Mouse (Mus musculus) thymus, postnatal 4 days (tissue): Measurements from ENCODE around the gene Gm7138.
A peak's percentile ranks its signal among the peaks of the same experiment; 100 is the strongest.
"Not testable (repeated sequence)": the region's sequence is repeated elsewhere in the genome, so short reads cannot be mapped to it uniquely, and the experiment has no call there.

Experiments
- DNase-seq: peaks from one replicate; pipeline ENCODE4 v3.0.0; 2021

The Gm7138 gene

DNA sequence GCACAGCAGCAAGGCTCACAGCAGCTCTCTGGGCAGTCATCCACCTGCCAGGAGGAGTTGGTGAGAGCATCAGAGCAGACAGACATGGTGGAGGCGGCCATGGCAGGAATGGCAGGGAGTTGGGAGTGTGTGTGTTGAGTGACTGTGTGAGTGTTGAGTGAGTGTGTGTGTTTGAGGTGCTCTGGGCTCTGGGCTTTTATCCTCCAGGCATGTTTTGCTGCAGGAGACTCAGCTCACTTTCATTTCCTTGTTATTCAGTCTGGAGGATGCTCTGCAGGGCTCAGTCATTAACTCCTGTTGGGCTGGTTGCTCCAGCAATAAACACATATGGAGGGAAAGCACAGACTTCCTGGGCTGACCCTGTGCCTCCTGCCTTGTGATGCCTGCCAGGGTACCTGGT, at the start of gene Gm7138:
TSS of gene Gm7138 (minus strand) at position 101 of the 400 bp plus-strand sequence.
- DNase-seq = not testable (repeated sequence)

DNA sequence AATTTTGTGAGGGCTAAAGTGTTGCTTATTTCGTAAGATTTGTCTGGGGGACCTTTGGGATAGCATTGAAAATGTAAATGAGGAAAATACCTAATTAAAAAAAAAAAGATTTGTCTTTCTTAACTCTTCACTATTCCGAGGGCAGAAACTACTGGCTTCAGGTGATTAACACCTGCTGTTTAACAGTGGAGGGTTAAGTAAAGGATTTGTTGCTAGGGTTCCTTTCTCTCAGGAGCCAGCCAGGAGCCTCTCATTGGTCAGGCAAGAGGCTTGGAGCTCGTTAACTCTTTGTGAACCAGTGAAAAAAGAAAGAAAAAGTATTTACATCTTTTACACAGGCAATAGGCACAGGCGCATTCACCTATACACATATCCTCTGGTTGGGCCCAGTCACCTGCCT, 42.5 kb upstream of the Gm7138 start:
- DNase-seq = no peak

DNA sequence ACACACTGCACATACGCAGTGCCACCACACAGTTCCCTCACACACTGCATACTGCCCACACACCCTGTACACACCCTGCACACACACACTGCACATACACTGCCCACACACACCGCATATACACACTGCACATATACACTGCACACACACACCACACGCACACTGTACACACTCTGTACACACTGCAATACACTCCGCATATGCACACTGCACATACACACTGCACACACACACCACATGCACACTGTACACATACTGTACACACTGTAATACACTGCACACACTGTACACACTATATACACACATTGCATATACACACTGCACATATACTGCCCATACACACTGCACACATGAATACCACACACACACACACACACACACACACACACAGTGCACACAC, 41.8 kb upstream of the Gm7138 start:
- DNase-seq = no peak

DNA sequence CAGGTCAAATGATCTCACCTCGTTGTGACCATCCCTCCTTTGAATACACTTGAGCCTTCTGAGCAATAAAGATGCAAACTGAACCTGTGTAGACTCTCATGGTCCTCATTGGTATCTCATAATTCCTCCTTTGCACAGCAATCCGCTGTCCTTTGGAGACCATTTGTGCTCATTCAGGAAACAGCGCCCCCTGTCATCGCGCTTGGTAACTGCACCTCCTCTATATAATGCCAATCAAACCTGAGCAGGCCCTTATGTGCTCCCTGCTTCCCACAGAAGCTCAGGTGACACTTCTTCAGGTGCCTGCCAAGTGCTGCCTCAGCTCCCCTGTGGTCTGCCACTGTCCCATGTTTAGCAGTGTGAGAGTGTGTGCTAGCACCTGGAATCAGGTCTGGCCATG, 38.8 kb upstream of the Gm7138 start:
- DNase-seq = peak; percentile 74

DNA sequence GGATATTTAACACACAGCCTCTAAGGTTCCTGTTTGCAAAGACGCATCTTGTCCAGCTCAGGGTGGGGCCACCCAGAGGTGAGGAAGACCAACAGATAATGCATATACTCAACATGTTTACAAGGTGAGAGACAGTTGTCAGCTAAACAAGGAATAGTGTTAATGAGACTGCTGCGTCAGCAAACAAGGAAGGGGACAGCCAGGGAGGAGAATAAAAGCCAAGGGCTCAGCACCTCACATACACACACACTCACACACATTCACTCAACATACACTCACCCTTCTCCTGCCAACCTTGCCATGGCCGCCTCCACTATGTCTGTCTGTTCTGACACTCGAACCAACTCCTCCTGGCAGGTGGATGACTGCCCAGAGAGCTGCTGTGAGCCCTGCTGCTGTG, 37.6 kb upstream of the Gm7138 start, which contains the start of gene Gm2696:
TSS of gene Gm2696 (plus strand) at position 301 of the 400 bp plus-strand sequence.
- DNase-seq = no peak

DNA sequence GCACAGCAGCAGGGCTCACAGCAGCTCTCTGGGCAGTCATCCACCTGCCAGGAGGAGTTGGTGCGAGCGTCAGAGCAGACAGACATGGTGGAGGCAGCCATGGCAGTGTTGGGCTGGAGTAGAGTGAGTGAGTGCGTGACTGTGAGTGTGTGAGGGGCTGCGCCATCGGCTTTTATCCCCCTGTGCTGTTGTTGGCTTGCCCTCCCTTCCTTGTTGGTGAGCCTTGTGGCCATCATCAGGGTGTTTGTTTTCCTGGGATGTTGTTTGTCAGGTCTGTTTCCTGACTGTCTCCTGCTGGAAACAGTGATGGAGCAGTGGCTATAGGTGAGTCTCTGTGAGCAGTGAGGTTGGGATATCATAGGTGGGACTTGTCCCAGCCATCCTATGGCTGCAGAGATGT, 35.0 kb upstream of the Gm7138 start, which contains the start of gene Gm9507:
TSS of gene Gm9507 (minus strand) at position 101 of the 400 bp plus-strand sequence.
- DNase-seq = no peak

DNA sequence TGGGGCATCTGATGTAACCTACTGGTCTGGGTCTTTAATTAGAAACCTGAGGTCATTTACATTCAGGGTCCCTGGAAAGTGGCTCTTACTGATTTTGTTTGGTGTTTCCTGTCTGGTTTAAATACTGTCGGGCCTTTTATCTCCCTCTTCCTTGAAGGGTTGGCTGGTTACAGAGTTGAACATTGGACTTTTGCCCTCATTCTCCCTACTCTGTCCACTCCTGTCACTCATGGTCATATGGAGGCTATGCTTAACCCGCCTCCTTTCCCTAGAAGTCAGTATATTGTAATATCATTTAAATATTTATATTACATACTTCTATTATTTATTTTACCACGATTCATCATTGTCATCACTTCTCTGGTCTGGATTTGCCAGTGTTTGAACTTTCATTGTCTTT, 27.4 kb upstream of the Gm7138 start:
- no peak for DNase-seq

DNA sequence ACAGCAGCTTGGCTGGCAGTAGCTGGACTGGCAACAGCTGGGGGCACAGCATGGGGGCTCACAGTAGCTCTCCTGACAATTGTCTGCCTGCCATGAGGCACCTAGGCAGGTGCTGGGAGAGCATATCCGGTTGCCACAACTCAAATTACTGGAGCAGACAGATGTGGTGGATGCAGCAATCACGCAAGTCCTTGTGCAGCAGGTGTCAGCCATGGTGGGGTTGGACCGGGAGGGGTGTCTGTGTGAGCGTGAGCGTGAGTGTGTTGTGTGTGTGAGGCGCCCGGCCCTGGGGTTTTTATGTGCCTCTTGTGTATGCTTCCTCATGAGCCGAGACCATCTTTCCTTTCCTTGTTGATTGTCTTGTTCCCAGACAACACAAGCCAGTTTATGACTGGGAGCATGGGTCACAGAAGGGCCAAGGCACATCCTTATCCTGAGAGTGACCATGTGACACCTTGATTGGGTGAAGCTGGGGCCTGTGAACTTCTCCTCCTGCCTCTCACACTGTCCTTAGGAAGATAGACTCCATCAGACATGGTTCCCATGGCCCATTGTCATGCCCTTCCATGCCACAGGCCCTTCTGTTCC, 22.3 kb upstream of the Gm7138 start, which contains the start of gene Gm19668:
TSS of gene Gm19668 (minus strand) at position 213 of the 588 bp plus-strand sequence.
- DNase-seq = no peak

DNA sequence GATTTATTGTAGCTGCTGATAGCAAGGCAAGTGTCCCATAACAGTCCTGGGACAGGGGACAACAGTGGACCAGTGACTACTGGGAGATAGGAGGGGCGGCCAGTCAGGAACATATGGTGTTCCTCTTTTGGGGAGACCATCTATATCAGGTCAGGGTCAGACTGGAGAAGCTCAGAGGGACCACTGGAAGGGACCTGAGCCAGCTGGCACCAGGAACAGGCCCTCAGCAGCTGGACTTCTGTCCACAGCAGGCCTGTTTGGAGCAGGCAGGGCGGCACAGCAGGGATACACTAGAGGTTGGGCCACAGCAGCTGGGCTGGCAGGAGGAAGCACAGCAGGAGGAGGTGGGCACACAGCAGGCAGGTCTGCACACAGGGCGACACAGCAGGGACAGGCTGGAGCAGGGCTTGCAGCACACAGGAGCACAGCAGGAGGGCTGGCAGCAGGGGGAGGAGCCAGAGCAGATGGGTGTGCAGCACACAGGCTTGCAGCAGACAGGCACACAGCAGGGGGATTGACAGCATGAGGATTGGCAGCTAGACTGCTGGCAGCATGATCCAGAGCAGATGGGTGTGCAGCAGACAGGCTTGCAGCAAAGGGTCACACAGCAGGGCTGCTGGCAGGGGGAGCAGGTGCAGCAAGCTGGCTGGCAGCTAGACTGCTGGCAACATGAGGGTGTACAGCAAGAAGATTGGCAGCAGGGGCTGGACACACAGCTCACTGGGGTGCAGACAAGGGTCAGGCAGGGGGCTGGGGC, 21.6 kb upstream of the Gm7138 start:
- not testable (repeated sequence) for DNase-seq

DNA sequence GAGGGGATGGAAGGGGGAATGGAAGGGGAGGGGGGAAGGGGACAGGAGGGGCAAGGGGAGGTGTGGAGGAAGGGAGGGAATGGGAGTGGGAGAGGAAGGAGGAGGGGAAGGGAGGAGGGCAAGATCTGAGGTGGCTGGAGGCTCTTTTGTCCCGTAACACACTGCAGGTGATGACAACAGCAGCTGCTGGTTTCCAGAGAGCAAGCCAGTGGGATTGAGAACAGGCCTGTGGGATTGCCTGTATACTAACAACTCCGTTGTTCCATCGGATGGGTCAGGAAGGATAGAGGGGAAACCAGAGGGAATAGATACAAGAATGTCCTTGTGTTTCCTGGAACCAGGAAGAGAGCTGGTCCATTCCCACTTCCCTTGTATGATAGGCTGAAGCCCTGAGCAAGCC, 20.9 kb upstream of the Gm7138 start:
- no peak for DNase-seq

DNA sequence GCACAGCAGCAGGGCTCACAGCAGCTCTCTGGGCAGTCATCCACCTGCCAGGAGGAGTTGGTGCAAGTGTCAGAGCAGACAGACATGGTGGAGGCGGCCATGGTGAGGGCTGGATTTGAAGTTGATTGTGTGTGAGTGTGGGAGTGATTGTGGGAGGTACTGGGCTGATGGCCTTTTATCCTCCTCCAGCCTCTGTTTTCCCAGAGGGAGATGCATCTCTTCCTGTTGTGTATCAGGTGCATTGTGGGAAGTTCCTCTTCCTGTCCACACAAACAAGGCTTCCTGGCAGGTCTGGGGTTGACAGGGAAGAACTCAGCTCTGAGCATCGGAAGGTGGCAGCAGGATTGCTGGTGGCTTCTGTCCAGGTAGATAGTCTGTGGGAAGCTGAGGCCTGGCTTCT, 18.2 kb upstream of the Gm7138 start, which contains the start of gene Gm9639:
TSS of gene Gm9639 (minus strand) at position 101 of the 400 bp plus-strand sequence.
- DNase-seq = no peak

DNA sequence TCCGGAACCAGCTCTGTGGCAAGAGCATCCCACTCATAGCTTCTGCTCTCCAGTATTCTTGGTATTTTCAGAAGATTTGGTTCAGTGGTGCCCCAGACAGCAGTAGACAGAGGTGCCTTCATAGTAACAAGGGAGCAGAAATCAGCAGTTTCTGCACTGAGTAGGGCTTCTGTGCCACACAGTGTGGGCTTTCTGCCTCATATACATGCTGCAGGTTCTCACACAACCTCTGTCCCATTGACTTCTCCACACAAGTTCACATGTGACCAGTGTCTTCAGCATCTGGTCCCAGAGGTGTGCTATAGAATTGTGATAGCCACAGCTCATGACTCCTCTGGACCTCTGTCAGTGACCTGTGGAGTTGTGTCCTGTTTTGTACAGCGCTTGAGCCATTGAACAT, 11.9 kb upstream of the Gm7138 start:
- no peak for DNase-seq

DNA sequence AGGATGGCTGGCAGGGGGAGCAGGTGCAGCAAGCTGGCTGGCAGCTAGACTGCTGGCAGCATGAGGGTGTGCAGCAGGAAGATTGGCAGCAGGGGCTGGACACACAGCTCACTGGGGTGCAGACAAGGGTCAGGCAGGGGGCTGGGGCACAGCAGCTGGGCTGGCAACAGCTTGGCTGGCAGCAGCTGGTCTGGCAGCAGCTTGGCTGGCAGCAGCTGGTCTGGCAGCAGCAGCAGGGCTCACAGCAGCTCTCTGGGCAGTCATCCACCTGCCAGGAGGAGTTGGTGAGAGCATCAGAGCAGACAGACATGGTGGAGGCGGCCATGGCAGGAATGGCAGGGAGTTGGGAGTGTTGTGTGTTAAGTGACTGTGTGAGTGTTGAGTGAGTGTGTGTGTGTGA, 11.1 kb upstream of the Gm7138 start, which contains the start of gene Gm7137:
TSS of gene Gm7137 (minus strand) at position 325 of the 400 bp plus-strand sequence.
- not testable (repeated sequence) for DNase-seq

DNA sequence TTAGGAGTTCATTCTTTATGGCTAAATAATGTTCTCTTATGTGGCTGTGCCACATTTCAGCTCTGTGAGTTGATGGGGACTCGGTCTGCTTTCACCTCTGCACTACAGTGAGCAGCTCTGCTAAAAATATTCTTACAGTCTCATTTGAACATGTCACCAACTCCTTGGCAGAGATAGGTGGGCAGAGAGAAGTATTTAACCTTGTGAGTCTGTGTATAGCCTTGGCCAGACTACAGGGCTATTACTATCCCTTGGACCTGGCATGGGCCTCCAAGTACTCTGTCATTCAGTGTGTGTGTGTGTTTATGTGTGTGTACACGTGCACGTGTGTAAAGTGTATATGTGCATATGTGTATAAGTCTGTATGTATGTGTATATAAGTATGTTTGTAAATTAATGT, 6.7 kb upstream of the Gm7138 start:
- not testable (repeated sequence) for DNase-seq

DNA sequence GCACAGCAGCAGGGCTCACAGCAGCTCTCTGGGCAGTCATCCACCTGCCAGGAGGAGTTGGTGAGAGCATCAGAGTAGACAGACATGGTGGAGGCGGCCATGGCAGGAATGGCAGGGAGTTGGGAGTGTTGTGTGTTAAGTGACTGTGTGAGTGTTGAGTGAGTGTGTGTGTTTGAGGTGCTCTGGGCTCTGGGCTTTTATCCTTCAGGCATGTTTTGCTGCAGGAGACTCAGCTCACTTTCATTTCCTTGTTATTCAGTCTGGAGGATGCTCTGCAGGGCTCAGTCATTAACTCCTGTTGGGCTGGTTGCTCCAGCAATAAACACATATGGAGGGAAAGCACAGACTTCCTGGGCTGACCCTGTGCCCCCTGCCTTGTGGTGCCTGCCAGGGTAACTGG, 5.7 kb upstream of the Gm7138 start, which contains the start of gene Gm3250:
TSS of gene Gm3250 (minus strand) at position 101 of the 400 bp plus-strand sequence.
- DNase-seq = not testable (repeated sequence)

DNA sequence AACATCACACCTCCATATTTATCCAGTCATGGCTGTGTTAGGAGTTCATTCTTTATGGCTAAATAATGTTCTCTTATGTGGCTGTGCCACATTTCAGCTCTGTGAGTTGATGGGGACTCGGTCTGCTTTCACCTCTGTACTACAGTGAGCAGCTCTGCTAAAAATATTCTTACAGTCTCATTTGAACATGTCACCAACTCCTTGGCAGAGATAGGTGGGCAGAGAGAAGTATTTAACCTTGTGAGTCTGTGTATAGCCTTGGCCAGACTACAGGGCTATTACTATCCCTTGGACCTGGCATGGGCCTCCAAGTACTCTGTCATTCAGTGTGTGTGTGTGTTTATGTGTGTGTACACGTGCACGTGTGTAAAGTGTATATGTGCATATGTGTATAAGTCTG, 4.6 kb downstream of the Gm7138 start:
- not testable (repeated sequence) for DNase-seq

DNA sequence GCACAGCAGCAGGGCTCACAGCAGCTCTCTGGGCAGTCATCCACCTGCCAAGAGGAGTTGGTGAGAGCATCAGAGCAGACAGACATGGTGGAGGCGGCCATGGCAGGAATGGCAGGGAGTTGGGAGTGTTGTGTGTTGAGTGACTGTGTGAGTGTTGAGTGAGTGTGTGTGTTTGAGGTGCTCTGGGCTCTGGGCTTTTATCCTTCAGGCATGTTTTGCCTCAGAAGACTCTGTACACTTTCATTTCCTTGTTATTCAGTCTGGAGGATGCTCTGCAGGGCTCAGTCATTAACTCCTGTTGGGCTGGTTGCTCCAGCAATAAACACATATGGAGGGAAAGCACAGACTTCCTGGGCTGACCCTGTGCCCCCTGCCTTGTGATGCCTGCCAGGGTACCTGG, 5.5 kb downstream of the Gm7138 start, which contains the start of gene Gm3238:
TSS of gene Gm3238 (minus strand) at position 101 of the 400 bp plus-strand sequence.
- DNase-seq = not testable (repeated sequence)

DNA sequence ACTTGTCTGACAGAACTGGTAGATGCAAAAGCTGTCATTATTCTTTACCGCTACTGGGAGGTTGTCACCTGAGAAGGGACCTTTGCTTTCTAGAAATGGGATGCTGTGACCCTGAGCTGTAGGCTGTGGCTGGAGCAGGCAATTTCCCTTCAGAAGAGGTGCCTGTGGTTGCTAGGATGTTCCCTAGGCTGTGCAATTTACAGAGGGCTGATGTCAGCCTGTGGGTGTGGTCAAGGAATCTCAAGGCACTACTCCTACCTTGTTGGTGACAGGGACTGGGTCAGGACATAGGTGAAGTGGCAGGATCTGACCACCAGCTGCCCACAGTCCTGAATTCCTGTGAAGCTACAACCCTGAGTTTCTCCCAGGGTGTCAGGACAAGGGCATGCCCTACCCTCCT, 7.0 kb downstream of the Gm7138 start:
- DNase-seq = no peak

DNA sequence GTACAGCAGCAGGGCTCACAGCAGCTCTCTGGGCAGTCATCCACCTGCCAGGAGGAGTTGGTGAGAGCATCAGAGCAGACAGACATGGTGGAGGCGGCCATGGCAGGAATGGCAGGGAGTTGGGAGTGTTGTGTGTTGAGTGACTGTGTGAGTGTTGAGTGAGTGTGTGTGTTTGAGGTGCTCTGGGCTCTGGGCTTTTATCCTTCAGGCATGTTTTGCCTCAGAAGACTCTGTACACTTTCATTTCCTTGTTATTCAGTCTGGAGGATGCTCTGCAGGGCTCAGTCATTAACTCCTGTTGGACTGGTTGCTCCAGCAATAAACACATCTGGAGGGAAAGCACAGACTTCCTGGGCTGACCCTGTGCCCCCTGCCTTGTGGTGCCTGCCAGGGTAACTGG, 17.2 kb downstream of the Gm7138 start, which contains the start of gene Gm3233:
TSS of gene Gm3233 (minus strand) at position 101 of the 400 bp plus-strand sequence.
- not testable (repeated sequence) for DNase-seq

DNA sequence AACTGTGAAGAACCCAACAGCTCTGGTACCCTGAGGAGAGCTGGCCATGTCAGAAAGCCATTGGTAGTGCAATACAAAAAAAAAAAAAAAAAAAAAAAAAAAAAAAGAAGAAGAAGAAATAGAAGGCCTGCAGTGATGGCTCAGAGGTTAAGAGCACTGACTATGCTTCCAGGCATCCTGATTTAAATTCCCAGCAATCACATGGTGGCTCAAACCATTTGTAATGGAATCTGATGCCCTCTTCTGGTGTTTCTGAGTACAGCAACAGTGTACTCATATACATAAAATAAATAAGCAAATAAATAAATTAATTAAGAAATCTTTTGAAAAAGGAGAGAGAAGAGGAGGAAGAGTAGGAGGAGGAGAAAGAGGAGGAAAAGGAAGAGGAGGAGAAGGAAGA, 23.3 kb downstream of the Gm7138 start:
- DNase-seq = no peak

DNA sequence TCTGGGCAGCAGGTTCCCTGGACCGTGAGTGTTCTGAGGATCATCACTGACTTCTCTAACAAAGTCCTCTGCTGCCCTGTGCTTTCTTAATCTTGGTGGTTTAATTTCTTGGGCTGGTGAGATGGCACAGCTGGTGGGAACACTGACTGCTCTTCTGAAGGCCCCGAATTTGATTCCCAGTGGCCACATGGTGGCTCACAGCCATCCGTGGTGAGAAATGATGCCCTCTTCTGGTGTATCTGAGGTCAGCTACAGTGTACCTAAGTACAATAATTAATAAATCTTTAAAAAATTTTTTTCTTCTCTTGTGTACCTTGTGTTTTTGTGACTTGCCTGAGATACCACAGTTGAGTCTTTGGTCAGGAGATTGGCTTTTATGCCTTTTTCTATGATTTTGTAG, 24.4 kb downstream of the Gm7138 start:
- DNase-seq = not testable (repeated sequence)

DNA sequence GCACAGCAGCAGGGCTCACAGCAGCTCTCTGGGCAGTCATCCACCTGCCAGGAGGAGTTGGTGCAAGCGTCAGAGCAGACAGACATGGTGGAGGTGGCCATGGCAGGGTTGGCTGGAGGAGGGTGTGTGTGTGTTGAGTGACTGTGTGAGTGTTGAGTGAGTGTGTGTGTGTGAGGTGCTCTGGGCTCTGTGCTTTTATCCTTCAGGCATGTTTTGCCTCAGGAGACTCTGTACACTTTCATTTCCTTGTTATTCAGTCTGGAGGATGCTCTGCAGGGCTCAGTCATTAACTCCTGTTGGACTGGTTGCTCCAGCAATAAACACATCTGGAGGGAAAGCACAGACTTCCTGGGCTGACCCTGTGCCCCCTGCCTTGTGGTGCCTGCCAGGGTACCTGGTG, 25.5 kb downstream of the Gm7138 start, which contains the start of gene Gm9736:
TSS of gene Gm9736 (minus strand) at position 101 of the 400 bp plus-strand sequence.
- DNase-seq = not testable (repeated sequence)

DNA sequence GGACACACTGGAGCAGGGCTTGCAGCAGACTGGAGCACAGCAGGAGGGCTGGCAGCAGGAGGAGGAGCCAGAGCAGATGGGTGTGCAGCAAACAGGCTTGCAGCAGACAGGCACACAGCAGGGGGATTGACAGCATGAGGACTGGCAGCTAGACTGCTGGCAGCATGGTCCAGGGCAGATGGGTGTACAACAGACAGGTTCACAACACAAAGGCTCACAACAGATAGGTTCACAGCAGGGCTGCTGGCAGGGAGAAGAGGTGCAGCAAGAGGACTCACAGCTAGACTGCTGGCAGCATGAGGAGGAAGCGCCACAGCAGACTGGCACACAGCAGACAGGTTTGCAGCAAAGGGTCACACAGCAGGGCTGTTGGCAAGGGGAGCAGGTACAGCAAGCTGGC, 26.1 kb downstream of the Gm7138 start:
- DNase-seq = not testable (repeated sequence)
